Mouse (Mus musculus) monocyte, adult 59 days (primary cell): ENCODE measurements around the gene Ccdc90b. TPM values are rescaled to one million over a fixed set of nuclear protein-coding genes. Genes with fewer than 3 reads are reported as not detected.

Source experiments
- total RNA-seq, 2 experiments: library from RNA; stranded (reverse); gene quantifications; one replicate each; pipeline ENCODE4 v1.2.4; 2023

The Ccdc90b gene
- 1 to 10 TPM; 8.2 to 8.7 TPM for total RNA-seq

GRCm38 (mm10) chr7:92560986-92561876, at the start of gene Ccdc90b:
TSS of gene Ccdc90b (plus strand) at chr7:92561149.

Other genes with a start within 250 kb of the Ccdc90b start
- under 1 TPM; 0.43 to 0.50 TPM for gene Ankrd42, start 76.0 kb downstream of the Ccdc90b start, total RNA-seq
- gene Pcf11, start 108.8 kb downstream of the Ccdc90b start, total RNA-seq = 100 to 1,000 TPM; 227 to 230 TPM
- gene Rab30, start 180.5 kb downstream of the Ccdc90b start, total RNA-seq = under 1 TPM; 0.12 to 0.71 TPM